Mouse (Mus musculus) frontal cortex, adult 2 months (tissue): ENCODE measurements around the gene Gadd45a. TPM values are rescaled to one million over a fixed set of nuclear protein-coding genes. Genes with fewer than 3 reads are reported as not detected.
"Not testable (repeated sequence)": the region's sequence is repeated elsewhere in the genome, so short reads cannot be mapped to it uniquely, and the experiment has no call there.

ENCODE experiments used
- DNase-seq, 2 experiments: peaks; one replicate each; pipeline ENCODE4 v3.0.0; 2022; ENCODE audit warnings: low spot score in 1 of 2; ENCODE audit errors: extremely low spot score in 1 of 2
- polyA plus RNA-seq: library from polyadenylated mRNA; depleted of rRNA; stranded (reverse); fragments of >200 nt; gene quantifications from 2 replicates; pipeline ENCODE4 v1.2.3, GENCODE M21; 2012

Gadd45a gene
- polyA plus RNA-seq, 1 experiment, result 13.5 TPM

DNA sequence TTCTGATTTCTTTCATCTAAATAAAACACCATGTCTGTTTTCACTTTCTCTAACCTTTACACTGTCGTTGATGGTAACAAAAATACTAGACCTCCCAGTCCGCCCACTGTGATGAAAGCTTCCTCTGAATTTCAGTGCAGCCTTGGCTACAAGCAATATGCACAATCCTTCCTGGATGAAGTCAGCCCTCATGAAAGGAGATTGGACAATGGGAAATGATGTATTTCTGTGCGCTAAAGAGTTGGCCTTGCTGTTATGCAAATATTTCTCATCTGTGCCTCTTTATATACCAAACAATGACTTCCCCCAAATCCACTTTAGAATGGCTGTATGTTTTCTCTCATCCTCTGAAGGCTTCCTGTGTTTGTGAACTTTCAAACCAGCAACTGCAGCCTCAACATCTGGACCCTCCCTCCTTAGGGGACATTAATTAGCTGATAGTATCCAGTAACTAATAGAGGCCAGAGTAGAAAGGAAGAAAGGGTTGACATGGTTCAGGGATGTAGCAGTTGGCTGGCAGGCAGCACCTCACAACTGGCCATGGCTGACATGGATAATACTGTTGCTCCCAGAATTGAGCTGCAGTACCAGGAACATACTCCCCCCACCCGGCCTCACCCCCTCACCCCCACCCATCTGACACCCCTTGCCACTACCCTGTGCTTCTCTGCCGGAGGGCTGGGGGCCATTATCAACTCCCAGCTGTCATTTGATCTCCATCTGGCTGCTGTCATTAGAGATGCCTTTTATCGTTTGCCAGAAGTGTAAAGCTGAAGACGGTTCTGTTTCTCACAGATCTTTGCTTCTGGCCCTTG is 11.8 kb upstream of the Gadd45a start:
- DNase-seq, result no peak

DNA sequence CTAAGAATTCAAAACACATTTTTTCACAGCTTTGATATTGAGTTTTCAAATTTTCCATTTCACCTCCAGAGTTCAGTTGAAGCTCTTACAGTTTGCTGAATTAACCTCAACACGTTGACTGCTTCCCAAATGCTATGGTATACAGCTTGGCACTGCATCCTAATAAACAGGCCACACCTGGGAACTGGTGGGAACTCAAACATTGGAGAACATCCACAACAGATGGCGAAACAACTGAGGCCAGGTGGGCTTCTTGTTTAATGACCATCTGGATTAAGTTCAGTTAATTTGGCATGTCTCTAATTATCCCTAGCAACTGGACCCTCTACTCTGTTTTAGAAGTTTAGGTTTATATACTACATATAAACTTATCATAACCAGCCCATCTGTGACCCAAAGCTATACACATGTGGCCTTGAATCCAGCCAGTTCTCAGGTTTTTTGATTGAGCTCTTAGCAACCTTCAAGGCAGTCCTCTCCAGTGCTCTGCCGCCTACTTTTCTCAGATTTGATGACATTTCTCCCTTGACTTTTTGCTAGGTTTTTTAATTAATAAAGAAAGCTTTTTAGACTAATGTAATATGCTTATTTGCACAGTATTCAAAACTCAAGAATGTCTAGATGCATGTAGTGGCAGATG is 10.9 kb upstream of the Gadd45a start:
- DNase-seq, result no peak

- no peak for DNase-seq
These were observed 9.7 kb upstream of the Gadd45a start for GRCm38 (mm10) chr6:67046937-67047336.

DNA sequence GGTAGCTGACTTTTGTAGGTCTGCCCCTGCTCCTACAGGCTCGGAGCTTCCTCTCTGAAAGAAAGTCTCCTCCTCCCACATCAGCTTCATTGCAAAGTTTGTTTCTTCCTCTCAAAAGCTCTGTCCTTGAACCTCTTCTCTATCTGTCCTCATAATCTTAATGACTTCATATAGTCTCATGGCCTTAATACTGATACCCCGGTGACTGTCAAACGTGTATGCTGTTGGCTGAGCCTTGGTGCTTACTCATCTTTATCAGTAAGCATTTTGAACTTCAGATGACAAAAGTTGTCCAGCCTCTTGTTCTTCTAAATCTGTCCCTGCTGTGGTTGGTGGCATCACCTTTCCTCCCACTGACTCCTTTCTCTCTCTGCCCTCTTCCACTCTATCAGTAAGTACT is 8.2 kb upstream of the Gadd45a start:
- no peak for DNase-seq

GRCm38 (mm10) chr6:67040904-67041410 is 3.7 kb upstream of the Gadd45a start:
- no peak for DNase-seq

DNA sequence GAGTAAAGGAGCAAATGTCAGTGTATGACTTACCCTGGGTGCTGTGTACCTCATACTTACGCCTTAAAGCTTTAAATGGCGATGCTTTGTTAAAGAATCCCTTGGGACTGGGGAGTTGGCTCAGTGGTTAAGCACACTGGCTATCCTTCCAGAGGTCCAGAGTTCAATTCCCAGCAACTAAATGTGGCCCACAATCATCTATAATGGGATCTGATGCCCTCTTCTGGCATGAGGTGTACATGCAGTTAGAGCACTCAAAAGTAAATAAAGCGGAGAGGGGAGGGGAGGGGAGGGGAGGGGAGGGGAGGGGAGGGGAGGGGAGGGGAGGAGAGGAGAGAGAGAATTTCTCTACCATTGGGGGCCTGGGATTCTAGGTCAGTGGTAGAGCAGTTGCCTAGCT is 1.7 kb upstream of the Gadd45a start:
- no peak for DNase-seq

DNA sequence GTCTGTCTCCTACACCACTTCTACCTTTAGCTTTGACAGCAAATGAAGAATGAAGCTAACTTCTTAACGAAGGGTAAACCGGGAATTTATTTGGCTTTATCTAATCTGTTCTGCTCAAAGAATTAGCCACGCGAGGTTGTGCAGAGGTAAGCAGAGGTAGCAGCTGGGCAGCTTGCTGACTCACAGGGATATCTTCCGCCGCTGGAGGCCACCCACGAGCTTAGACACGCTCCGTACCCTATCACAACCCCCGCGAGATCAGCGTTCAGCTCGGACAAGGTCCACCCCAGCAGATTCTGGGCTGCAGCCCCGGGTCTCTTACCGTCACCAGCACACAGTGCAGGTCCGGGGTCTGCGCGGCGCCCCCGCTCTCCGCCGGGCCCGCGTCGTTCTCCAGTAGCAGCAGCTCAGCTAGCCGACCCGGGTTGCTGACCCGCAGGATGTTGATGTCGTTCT is 873 bp downstream of the Gadd45a start:
- peak; percentile 45 to 78 for DNase-seq

- no peak for DNase-seq
These were observed 1.6 kb downstream of the Gadd45a start for GRCm38 (mm10) chr6:67035388-67036299.

GRCm38 (mm10) chr6:67034331-67035130 is 2.7 kb downstream of the Gadd45a start:
- no peak for DNase-seq

DNA sequence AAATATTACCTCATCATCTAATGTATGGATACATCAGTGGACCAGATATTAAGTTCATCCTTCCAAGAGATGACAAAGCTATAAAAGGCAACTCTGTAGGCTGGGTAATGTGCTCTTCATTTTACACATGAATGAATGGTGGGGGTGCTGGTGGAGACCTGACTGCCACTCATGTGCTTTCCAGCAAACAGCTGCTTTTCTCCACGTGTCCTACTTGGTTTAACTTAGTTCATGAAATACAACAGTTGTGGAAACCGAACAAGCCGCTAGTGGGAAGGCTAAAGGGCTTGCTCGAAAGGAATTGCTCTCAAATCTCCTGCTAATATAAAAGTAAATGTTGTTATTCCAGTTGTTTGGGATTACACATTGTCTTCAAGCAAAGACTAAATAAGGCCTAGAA is 3.7 kb downstream of the Gadd45a start:
- no peak for DNase-seq

DNA sequence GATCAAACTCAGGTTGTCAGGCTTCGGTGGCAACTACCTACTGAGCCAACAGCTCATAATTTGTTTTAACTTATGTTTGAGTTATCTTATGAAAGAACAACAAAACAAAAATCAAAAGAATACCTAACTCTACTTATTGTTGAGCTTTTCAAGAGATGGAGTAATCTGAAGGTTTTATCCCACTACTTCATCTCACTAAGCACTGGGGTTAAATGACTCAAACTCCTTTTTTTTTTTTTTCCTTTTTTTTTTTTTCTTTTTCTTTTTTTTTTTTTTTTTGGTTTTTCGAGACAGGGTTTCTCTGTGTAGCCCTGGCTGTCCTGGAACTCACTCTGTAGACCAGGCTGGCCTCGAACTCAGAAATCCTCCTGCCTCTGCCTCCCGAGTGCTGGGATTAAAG is 4.3 kb downstream of the Gadd45a start:
- not testable (repeated sequence) for DNase-seq

DNA sequence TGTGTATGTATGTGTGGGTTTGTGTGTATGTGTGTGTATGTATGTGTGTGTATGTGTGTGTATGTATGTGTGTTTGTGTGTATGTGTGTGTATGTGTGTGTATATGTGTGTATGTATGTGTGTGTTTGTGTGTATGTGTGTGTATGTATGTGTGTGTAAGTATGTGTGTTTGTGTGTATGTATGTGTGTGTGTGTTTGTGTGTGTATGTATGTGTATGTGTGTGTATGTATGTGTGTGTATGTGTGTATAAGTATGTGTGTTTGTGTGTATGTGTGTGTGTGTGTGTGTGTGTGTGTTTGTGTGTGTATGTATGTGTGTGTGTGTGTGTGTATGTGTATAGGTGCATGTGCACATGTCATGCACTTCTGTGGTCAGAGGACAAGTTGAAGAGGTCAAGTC is 4.7 kb downstream of the Gadd45a start:
- DNase-seq, result not testable (repeated sequence)

- no peak for DNase-seq
These were observed 6.4 kb downstream of the Gadd45a start for GRCm38 (mm10) chr6:67030846-67031245.

- no peak for DNase-seq
These were observed 6.8 kb downstream of the Gadd45a start for GRCm38 (mm10) chr6:67030416-67030815.

DNA sequence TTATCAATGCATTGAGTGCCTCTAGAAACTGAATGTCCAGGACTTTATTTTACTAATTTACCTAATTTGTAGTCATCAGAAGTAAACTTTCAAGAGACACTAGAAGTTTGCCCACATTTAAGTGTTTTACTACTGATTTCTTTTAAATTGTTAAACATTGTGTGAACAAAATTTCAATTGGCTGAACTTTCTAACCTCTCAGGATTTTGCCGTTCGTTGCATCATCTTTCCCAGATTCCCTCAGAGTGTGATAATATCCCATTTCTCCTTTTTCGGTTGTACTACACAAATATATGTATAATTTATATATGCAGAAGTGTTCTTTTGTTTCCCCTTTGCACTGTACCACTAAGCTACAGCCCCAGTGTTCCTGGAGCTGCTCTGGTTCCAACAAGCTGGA is 7.3 kb downstream of the Gadd45a start:
- DNase-seq, result no peak

DNA sequence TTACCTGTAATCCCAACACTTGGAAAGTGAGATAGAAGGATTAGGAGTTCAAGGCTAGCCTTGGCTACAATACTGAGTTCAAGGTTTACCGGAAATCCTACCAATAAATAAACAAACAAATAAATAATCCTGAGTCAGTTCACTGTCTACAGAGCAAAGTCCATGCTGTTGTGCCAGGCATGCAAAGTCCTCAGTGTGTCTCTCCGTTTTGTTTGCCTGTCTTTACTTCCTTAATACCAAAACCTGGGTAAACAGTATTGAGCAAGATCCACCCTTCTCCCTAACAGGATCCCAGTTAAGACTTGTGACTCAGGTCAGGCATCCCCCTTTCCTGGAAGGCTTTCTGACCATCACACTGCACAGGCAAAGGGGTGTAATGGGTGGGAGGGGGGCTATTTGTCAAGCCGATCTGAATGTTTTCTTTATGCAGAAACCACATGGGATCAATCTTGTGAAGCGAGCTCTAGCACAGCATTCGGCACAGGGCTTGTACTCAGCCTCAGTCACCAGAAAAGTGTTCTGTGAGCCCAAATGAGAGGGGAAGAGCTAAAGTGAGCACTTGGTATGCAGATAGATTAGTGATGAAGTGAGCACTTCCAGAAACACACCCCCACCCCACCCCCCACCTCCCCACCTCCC is 7.8 kb downstream of the Gadd45a start:
- DNase-seq, result no peak

GRCm38 (mm10) chr6:67027438-67028142 is 9.7 kb downstream of the Gadd45a start:
- DNase-seq, result no peak

DNA sequence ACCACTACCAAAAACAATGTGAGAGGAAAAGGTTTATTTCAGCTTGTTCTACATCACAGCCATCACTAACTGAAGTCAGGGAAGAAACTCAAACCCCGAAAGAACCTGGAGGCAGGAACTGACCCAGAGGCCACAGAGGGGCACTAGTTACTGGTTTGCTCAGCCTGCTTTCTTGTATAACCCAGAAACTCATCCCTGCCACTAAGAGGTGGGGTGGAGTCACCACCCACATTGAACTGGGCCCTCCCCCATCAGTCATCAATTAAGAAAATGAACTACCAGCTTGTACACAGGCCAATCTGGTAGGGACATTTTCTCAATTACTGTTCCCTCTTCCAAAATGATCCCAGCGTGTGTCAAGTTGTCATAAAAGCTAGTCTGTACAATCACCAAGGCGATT is 10.6 kb downstream of the Gadd45a start:
- no peak for DNase-seq

GRCm38 (mm10) chr6:67023729-67024128 is 13.5 kb downstream of the Gadd45a start:
- no peak for DNase-seq
